Mouse (Mus musculus) cortical plate, adult 2 months (tissue): ENCODE measurements around the gene Pla2g10.
A peak's percentile ranks its signal among the peaks of the same experiment; 100 is the strongest.

Experiments
- CTCF ChIP-seq: fragments of 200-500 bp; IDR thresholded peaks from 2 replicates; pipeline ENCODE4 v1.5.1; 2011; ENCODE audit warnings: mild to moderate bottlenecking, control low read depth, low read length; ENCODE audit not compliant: insufficient read depth; ENCODE audit errors: extremely low read depth
- POLR2A ChIP-seq: fragments of 200-500 bp; IDR thresholded peaks from 2 replicates; pipeline ENCODE4 v1.6.1; 2011; ENCODE audit warnings: mild to moderate bottlenecking, low read length, control low read depth; ENCODE audit not compliant: insufficient read depth; ENCODE audit errors: extremely low read depth

DNA sequence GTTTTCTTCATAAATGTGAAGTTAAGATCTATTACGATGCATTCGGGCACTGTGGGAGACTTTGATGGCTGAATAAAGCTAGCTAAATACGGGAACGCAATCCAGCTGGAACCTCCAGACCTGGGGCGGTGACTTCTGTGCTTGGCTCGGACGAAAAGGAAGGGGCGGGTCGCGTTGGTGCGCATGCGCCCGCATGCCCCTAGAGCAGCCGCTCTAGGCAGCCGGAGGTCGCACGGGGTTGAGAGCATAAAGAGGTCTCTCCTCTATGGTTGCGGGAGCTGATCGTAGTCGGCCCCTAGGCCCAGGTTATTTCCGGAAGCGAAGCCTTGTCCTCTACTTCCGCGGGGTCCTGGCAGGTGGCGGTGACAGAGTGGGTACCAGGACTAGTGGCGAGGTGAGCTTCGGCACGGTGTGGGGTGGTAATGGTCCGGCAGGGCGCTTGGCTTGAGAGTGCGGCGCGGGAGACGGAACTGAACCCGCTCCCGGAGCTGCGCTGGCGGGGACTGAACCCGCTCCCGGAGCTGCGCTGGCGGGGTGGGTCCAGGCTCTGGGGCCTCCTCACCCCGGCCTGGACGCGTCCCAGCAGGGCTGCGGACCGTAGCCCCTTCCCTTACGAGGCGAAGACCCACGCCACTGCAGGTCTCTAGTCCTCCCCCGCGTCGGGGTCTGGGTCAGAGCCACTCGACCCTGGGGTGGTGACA is 58.9 kb downstream of the Pla2g10 start, which contains the start of the genes Bfar and 3110001I22Rik:
- TF ChIP-seq POLR2A (peak; percentile 90; the same call in 1 of the 2 replicates), CTCF (no peak)
